Mouse (Mus musculus) stomach, embryonic 14.5 days (tissue): ENCODE measurements around the gene Gnb2. TPM values are rescaled to one million over a fixed set of nuclear protein-coding genes. Genes with fewer than 3 reads are reported as not detected.

Experiments used
- ATAC-seq: fragments of 200-750 bp; cut with Nextera tagmentation; 2 replicates; pipeline ENCODE4 v1.8.0; 2017; ENCODE audit warnings: low read depth, moderate TSS enrichment; ENCODE audit not compliant: insufficient number of reproducible peaks, insufficient read depth, low FRiP score
- H3K27ac ChIP-seq: fragments of 300-500 bp; sonication (generic); 2 replicates; pipeline ENCODE4 v1.5.1; 2014; ENCODE audit warnings: mild to moderate bottlenecking, low read length, moderate library complexity, mixed read lengths
- H3K27me3 ChIP-seq: fragments of 300-500 bp; sonication (generic); 2 replicates; pipeline ENCODE4 v1.6.1; 2014; ENCODE audit warnings: low read length, control low read depth, mixed read lengths; ENCODE audit not compliant: control insufficient read depth, insufficient read depth
- H3K36me3 ChIP-seq: fragments of 300-500 bp; sonication (generic); 2 replicates; pipeline ENCODE4 v1.6.1; 2014; ENCODE audit warnings: mild to moderate bottlenecking, control low read depth, low read length, moderate library complexity, mixed read lengths; ENCODE audit not compliant: control insufficient read depth, insufficient read depth
- H3K4me1 ChIP-seq: fragments of 300-500 bp; sonication (generic); 2 replicates; pipeline ENCODE4 v1.6.1; 2014; ENCODE audit warnings: low read length, control low read depth, mixed read lengths; ENCODE audit not compliant: control insufficient read depth, insufficient read depth
- H3K4me2 ChIP-seq: fragments of 300-500 bp; sonication (generic); replicated peaks from 2 replicates; pipeline ENCODE4 v1.6.1; 2014; ENCODE audit warnings: low read depth, low read length, control low read depth
- H3K4me3 ChIP-seq: fragments of 300-500 bp; sonication (generic); 2 replicates; pipeline ENCODE4 v1.5.1; 2014; ENCODE audit warnings: low read depth, low read length, control low read depth
- H3K9ac ChIP-seq: fragments of 300-500 bp; sonication (generic); replicated peaks from 2 replicates; pipeline ENCODE4 v1.6.1; 2014; ENCODE audit warnings: low read depth, mild to moderate bottlenecking, control low read depth, low read length, moderate library complexity, mixed read lengths
- H3K9me3 ChIP-seq: fragments of 300-500 bp; sonication (generic); 2 replicates; pipeline ENCODE4 v1.6.1; 2016; ENCODE audit warnings: low read depth, low read length, control low read depth; ENCODE audit not compliant: control insufficient read depth
- WGBS: fragments of 180-500 bp; shearing (Covaris S2); extraction: QIAGEN DNeasy Blood & Tissue Kit; methylation state at CpG from one replicate; pipeline ENCODE4 v1.1.7; 2014; 5-methylcytosine and 5-hydroxymethylcytosine counted together
- polyA plus RNA-seq: library from polyadenylated mRNA; unstranded; fragments of >200 nt; fragmentation: Nextera tagmentation; extraction: Ambion mirVana; gene quantifications from 2 replicates; pipeline ENCODE4 v1.2.1, GENCODE M21; 2014

Gene Gnb2
- polyA plus RNA-seq, 1 experiment from 2014 or later, result 404 TPM

DNA sequence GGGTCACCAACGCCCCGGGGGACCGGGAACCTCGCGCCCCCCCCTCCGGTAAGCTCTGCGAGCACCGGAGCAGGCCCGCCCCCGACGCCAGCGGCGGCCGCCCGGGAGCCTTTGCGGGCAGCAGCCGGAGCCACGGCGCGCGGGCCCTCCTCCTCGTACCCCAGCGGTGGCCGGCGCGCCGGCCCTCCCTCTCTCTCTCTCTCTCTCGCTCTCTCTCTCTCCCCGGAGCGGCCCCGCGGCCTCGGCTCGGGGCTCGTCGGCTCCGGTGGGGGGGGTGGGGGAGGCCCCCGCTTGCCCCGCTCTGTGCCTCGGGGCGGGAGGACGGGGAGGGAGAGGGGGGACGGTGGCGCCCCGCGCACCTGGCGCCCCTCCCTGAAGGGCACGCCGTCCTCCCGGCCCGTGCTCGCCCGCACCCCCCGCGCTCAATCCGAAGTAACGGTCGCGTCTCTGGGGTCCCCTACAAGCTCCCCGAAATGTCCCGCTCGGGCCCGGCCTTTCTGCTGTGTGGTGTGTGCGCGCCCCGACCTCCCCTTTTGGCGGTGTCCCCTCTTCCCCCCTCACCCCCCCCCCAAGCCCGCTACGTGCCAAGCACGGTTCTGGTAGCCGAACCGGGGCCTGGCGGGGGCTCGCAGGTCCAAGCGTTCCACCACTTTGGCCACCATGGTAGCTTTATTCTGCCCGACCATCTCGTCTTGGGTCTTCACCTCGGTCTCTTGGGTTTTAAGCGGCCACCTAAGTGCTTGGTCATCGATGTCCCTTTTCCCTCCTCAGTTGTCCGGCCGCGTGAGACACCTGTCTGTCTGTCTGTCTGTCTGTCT is 22.5 kb downstream of the Gnb2 start:
- peak overlapping the region; percentile 98 for H3K9ac ChIP-seq
- no peaks in the 10 kb centered on the region for H3K27me3 ChIP-seq
- WGBS, result under 1% methylated on average over 47 of the region's 83 CpGs
- H3K4me3 ChIP-seq, result peak overlapping the region; percentile 100
- peak overlapping the region; percentile 80 for H3K27ac ChIP-seq
- H3K36me3 ChIP-seq, result peaks cover 7% of the 10 kb centered on the region; the same call in 1 of the 2 replicates
- peaks cover 14% of the 10 kb centered on the region for H3K4me1 ChIP-seq
- H3K4me2 ChIP-seq, result peak overlapping the region; percentile 68
- no peaks in the 10 kb centered on the region for H3K9me3 ChIP-seq
- peak; percentile 35 for ATAC-seq

DNA sequence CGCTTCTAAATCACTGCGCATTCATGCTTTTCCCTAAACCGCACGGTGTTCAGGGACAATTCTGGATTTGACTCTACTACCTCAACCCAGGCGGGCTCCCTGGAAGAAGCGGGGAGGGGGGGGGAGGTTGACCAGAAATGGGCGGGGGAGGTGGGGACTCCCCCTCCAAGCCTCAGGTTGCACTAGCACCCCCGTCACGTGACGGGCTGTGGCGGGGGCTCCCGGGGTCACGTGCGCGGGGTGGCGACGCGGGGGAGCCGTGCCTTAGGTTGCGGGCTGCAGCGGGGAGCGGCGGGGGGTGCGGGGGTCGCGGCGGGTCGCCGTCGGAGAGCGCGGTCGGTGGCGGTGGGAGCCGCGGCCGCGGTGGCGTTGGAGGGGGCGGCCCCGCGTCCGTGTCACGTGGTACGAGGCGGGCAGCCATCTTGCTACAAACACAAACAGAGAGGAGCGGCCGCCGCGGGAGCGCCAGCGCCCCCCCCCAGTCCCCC is 23.3 kb downstream of the Gnb2 start:
- ATAC-seq, result peak; percentile 83
- Histone ChIP-seq H3K4me1 (peaks cover 14% of the 10 kb centered on the region), H3K4me2 (peak overlapping the region; percentile 29), H3K27ac (peak overlapping the region; percentile 80), H3K36me3 (peaks cover 7% of the 10 kb centered on the region; the same call in 1 of the 2 replicates), H3K9ac (peak overlapping the region; percentile 98), H3K4me3 (peak overlapping the region; percentile 100), H3K9me3 (no peaks in the 10 kb centered on the region), H3K27me3 (no peaks in the 10 kb centered on the region)
- WGBS, result 2% methylated on average over 29 of the region's 52 CpGs

- WGBS, result 73% methylated on average over 6 of the region's 6 CpGs
- H3K4me3 ChIP-seq, result no peak overlapping the region
- H3K4me1 ChIP-seq, result peaks cover 9% of the 10 kb centered on the region; the same call in 1 of the 2 replicates
- H3K4me2 ChIP-seq, result no peak overlapping the region
- peaks cover 2% of the 10 kb centered on the region; the same call in 1 of the 2 replicates for H3K36me3 ChIP-seq
- H3K9ac ChIP-seq, result no peak overlapping the region
- no peak overlapping the region for H3K27ac ChIP-seq
- no peaks in the 10 kb centered on the region for H3K27me3 ChIP-seq
- no peak for ATAC-seq
- H3K9me3 ChIP-seq, result no peaks in the 10 kb centered on the region
These were observed 29.3 kb downstream of the Gnb2 start for GRCm38 (mm10) chr5:137504041-137504440.

- Histone ChIP-seq H3K9ac (peak overlapping the region; percentile 52), H3K36me3 (peaks cover 2% of the 10 kb centered on the region; the same call in 1 of the 2 replicates), H3K9me3 (no peaks in the 10 kb centered on the region), H3K4me2 (peak overlapping the region; percentile 64), H3K4me3 (peak overlapping the region; percentile 63), H3K27me3 (no peaks in the 10 kb centered on the region), H3K27ac (peak overlapping the region; percentile 86), H3K4me1 (peaks cover 9% of the 10 kb centered on the region; the same call in 1 of the 2 replicates)
- WGBS, result under 1% methylated on average over 28 of the region's 30 CpGs
- ATAC-seq, result peak; percentile 86
These were observed 30.6 kb downstream of the Gnb2 start for GRCm38 (mm10) chr5:137502667-137503110.

- ATAC-seq, result peak; percentile 96
These were observed 31.3 kb downstream of the Gnb2 start, which contains the start of gene Pop7 for GRCm38 (mm10) chr5:137501709-137502666. Pop7 (minus strand) TSS chr5:137502518.

DNA sequence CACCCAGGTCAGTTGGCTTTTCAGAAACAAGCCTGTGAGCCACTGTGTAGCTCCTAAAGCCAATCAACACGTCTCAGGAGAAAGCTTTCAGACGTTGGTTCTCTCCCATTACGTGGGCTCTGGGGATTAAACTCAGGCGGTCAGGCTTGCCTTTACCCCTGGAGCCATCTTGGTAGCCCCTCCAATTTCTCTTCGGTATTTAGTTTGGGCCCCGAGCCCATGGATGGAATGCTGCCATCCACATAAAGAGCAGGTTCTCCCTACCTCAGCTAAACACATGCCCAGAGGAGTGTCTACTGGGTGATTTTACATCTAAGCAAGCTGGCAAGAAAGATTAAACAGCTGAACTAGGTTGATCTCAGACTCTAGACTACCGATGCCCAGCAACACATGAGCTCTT is 33.1 kb downstream of the Gnb2 start:
- 89% methylated on average over 7 of the region's 7 CpGs for WGBS
- ATAC-seq, result no peak
- no peaks in the 10 kb centered on the region for H3K9me3 ChIP-seq
- peaks cover 9% of the 10 kb centered on the region; the same call in 1 of the 2 replicates for H3K4me1 ChIP-seq
- no peak overlapping the region for H3K4me2 ChIP-seq
- no peak overlapping the region for H3K4me3 ChIP-seq
- H3K9ac ChIP-seq, result no peak overlapping the region
- no peak overlapping the region for H3K27ac ChIP-seq
- no peaks in the 10 kb centered on the region for H3K27me3 ChIP-seq
- peaks cover 2% of the 10 kb centered on the region; the same call in 1 of the 2 replicates for H3K36me3 ChIP-seq

More at GRCm38 (mm10) chr5:137501709-137502666, 31.3 kb downstream of the Gnb2 start, which contains the start of gene Pop7:
- Histone ChIP-seq H3K27me3 (no peaks in the 10 kb centered on the region), H3K4me1 (peaks cover 9% of the 10 kb centered on the region; the same call in 1 of the 2 replicates), H3K4me3 (peak within 1 kb of the TSS; percentile 63), H3K4me2 (peak within 1 kb of the TSS; percentile 64), H3K27ac (peak within 1 kb of the TSS; percentile 97), H3K9me3 (no peaks in the 10 kb centered on the region), H3K9ac (peak within 1 kb of the TSS; percentile 59), H3K36me3 (peaks cover 2% of the 10 kb centered on the region; the same call in 1 of the 2 replicates)
- 3% methylated on average over 64 of the region's 64 CpGs for WGBS

DNA sequence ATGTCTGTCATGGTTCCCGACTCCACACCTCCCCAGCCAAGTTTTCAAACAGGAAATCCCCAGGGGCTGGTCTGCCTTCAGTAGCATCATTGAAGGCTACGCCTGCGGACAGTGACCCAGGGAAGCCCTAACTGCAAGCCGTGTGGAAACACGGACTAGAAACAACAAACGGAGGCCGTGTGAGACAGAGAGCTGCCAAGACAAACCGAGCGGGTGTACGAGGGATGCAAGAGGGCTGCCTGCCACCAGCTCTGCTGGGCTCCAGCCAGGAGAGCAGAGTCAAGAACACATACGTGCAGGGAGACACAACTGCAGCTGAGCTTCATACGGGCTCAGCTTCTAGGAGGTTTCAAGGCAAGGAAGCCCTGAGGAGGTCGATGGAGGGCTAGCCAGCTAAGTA is 39.5 kb downstream of the Gnb2 start:
- no peaks in the 10 kb centered on the region for H3K4me1 ChIP-seq
- ATAC-seq, result no peak
- no peaks in the 10 kb centered on the region for H3K9me3 ChIP-seq
- H3K27me3 ChIP-seq, result no peaks in the 10 kb centered on the region
- WGBS, result 73% methylated on average over 13 of the region's 13 CpGs
- no peaks in the 10 kb centered on the region for H3K36me3 ChIP-seq
- no peak overlapping the region for H3K4me2 ChIP-seq
- H3K27ac ChIP-seq, result no peak overlapping the region
- H3K4me3 ChIP-seq, result no peak overlapping the region
- H3K9ac ChIP-seq, result no peak overlapping the region

GRCm38 (mm10) chr5:137491559-137491958 is 41.8 kb downstream of the Gnb2 start:
- Histone ChIP-seq H3K4me2 (no peak overlapping the region), H3K9me3 (no peaks in the 10 kb centered on the region; the same call in 1 of the 2 replicates), H3K27me3 (no peaks in the 10 kb centered on the region), H3K9ac (no peak overlapping the region), H3K4me1 (no peaks in the 10 kb centered on the region), H3K27ac (no peak overlapping the region; the same call in 1 of the 2 replicates), H3K4me3 (no peak overlapping the region), H3K36me3 (no peaks in the 10 kb centered on the region)
- WGBS, result 51% methylated on average over 4 of the region's 4 CpGs
- ATAC-seq, result no peak
